Mouse (Mus musculus): ENCODE data around the gene Glrp1.

Gene Glrp1

GRCm38 (mm10) chr1:88462484-88462883 is 47.4 kb downstream of the Glrp1 start:
- DNase-seq (ENCODE audit: low spot score in 2 of 2) = no peak

GRCm38 (mm10) chr1:88461096-88461495 is 48.8 kb downstream of the Glrp1 start:
- DNase-seq (ENCODE audit: low spot score in 2 of 2) = no peak

GRCm38 (mm10) chr1:88459655-88460054 is 50.2 kb downstream of the Glrp1 start:
- DNase-seq (ENCODE audit: low spot score in 2 of 2) = no peak

- no peak for DNase-seq (ENCODE audit: low spot score in 2 of 2)
Measured at GRCm38 (mm10) chr1:88459196-88459595, 50.7 kb downstream of the Glrp1 start.

GRCm38 (mm10) chr1:88456451-88457072 is 53.3 kb downstream of the Glrp1 start:
- DNase-seq (ENCODE audit: low spot score in 2 of 2) = peak; percentile 29 to 43

- no peak for DNase-seq (ENCODE audit: low spot score in 2 of 2)
Measured at GRCm38 (mm10) chr1:88455761-88456160, 54.1 kb downstream of the Glrp1 start.

GRCm38 (mm10) chr1:88454703-88455102 is 55.2 kb downstream of the Glrp1 start:
- no peak for DNase-seq (ENCODE audit: low spot score in 2 of 2)

- no peak for DNase-seq (ENCODE audit: low spot score in 2 of 2)
Measured at GRCm38 (mm10) chr1:88452198-88452597, 57.7 kb downstream of the Glrp1 start.

- DNase-seq (ENCODE audit: low spot score in 2 of 2) = no peak
Measured at GRCm38 (mm10) chr1:88450668-88451067, 59.2 kb downstream of the Glrp1 start.

All from spleen, postnatal 36 days (tissue).